Mouse (Mus musculus) R1 (cell line): ENCODE data around the gene Gprc5a.
A peak's percentile ranks its signal among the peaks of the same experiment; 100 is the strongest.

Source experiments
- DNase-seq: peaks from one replicate; pipeline ENCODE4 v3.0.0-alpha.2; 2018; ENCODE audit warnings: low read depth, low spot score

The Gprc5a gene

GRCm38 (mm10) chr6:135065236-135065957 lies at the start of gene Gprc5a:
Gprc5a (plus strand) TSS chr6:135065651.
- DNase-seq: peak; percentile 89

DNA sequence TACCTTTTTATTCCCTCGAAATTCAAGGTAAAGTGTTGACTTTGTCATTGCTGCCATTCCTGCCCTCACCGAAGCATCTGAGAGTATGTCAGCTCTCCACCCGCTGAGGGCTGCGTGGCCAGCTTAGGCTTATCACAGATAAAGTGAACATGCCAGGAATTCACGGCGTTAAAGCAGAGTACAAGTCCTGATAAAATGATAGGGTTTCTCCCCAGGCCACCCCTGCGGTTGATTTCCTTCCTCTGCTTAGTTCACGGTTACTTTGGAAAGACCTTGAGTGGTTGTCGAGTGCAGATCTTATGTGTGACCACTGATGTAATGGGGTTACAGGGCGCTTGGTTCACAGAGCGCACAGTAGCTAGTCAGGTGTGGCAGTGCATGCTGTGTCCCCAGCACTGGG lies 48.2 kb upstream of the Gprc5a start:
- no peak for DNase-seq

DNA sequence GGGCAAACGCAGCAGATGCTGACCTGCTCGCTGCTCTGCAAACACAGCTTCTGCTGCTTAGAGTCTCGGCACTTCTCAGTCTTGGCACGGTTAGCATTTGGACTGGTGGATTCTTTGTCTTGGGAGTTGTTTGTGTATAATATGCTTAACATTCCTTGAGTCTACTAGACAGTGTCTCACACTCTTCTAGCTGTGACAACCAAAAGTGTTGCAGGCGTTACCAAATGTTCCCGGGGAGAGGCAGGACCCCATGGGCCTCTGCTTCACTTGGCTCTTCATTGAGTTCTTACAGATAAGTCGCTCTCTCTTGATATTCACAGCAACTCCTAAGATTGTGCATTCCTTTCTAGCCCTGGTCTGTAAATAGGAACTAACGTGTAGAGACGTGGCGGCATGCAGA lies 45.9 kb upstream of the Gprc5a start:
- DNase-seq: no peak

GRCm38 (mm10) chr6:135021633-135022032 lies 43.8 kb upstream of the Gprc5a start:
- peak; percentile 76 for DNase-seq

DNA sequence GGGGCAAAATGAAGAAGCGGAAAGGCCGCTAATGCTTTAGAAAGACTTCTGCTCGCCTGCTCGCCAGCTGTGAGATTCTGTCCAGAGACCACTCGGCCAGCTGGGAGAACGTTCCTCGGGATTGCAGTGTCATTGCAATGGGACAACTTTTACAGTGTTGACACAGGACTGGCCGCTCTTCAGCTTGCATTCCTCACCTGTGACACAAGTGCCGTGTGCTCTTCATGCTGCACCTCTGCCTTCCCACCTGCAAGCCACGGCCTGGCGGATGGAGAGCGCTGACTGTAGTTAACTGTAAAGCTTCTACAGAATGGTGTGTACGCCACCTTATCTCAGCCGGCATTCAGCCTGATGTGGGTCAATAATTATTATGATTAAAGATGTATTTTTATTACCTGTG lies 42.1 kb upstream of the Gprc5a start:
- no peak for DNase-seq

- peak; percentile 79 for DNase-seq
Observed at GRCm38 (mm10) chr6:135024781-135025420, 40.5 kb upstream of the Gprc5a start.

- peak; percentile 58 for DNase-seq
Observed at GRCm38 (mm10) chr6:135026232-135026631, 39.2 kb upstream of the Gprc5a start.

DNA sequence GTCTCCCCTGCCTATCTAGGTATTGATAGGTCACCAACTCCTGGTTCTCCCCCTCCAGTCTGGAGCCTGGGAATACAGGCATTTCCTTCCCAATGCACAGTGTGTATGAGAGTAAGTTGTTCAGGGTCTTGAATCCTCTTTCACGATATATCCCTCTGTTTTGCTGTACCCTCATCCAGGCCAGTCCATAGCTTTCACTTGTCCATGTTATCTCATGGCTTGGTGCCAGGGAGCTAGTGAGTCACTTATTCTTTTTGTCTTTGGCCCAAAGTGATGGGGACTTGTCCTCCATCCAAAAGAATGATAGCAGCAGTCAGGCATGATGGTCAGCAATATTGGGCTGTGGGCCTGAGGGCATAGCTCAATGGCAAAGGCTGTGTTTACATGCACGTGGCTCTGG lies 38.7 kb upstream of the Gprc5a start:
- no peak for DNase-seq

DNA sequence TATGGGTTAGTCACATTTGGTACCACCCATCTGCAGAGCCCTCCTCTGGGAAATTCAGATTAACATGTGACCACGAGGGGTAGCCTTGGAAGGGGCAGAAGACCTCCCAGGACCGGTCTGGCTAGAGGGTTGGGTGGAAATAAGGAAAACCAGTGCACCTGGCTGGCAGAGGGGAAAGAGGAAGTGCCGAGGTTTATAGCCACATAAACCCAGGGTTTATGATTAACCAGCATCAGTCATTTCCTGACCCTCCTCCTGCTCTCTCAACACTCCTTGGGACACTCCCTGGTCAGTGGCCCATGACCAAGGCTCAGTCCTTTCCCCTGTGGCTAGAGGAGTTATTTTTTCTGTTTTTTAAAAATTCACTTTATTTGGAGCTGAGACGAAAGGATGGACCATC lies 36.2 kb upstream of the Gprc5a start:
- no peak for DNase-seq

DNA sequence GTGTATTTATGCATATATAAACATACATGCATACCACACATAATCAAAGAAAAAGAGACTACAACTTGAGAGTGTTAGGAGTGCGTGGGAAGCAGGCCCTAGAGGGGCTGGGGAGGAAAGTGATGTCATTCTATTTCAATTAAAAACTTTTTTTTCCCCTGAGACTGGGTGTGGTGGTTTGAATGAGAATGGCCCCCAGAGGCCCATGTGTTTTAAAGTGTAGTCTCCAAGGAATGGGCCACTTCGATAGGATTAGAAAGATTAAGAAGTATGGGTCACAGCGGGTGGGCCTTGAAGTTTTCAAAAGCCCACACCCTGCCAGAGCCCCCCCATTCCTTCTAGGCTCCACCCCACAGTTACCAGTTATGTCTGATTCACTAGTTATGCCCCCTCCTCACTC lies 26.8 kb upstream of the Gprc5a start:
- DNase-seq: no peak

DNA sequence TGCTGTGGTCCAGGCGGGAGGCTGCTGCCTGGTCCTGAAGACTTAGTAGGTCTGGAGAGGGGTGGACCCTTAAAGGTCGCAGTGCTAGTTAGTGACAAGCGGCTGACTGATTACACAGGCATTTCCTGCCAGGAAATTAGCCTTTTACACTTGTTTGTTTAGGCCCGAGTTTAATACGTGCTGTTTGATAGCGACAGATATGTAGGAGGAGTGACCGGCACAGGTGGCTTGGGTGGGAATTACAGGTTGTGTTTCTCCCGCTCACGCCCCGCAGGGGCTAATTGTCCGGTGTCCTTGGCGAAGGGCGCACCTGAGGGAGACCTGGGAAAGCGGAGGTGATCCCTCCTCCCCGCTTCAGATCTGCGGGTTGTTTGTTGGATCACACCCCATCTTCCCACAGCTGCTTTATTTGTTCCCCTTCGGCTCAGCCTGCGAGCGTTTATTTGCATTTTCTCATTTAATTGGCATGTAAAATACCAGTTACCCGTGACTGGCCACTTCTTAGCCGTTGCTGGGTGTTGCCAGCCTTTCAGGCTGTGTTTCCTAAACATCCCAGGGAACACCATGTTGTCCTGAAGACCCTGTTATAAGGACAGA lies 25.1 kb upstream of the Gprc5a start:
- DNase-seq: peak; percentile 95

DNA sequence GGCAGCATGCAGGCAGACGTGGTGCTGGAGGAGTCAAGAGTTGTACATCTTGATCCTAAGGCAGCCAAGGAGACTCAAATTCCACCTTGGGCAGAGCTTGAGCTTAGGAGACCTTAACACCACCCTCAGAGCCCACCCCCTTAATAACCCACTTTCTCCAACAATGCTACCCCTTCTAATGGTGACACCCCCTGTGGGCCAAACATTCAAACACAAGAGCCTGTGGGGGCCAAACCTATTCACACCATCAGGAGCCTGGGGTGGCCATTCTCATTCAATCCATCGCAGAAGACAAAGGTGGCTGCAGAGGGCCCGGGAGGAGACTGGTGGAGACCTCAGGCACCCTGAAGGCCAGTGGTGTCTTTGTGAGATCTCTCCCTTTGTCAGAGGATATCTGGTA lies 23.5 kb upstream of the Gprc5a start:
- peak; percentile 64 for DNase-seq

DNA sequence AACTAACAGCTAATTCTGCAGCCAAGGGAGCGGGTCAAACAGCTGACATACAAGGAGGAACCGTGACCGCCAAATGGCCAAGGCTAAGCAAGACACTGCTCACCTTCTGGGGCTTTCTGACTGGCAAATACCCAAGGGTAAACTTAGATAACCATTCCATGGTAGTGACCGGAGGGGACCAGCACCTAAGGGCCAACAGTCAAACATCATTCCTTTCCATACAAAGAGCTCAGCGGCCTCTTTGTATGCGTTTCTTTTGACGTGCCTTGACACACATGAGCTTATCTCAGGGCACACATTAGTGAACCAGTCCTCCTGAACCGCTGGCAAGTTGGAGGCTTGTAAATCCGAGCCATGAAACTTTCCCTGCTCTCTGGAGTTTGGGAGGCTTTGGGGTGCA lies 18.2 kb upstream of the Gprc5a start:
- no peak for DNase-seq

DNA sequence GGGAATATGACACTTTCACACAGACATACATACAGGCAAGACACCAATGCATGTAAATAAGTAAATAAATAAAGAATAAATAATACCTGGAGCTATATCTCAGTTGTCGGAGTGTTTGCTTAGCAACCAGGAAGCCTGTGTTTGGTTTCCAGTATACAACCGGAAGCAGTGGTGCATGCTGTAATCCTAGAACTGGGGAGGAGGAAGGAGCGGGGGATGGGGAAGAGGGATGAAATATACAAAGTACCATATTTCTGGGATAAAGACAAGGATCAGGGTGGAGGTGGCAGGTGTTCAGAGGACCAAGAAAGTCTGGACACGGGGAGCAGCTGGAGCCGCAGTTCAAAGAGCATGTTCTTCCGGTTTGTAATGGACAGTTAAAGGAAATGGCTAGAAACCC lies 16.9 kb upstream of the Gprc5a start:
- DNase-seq: no peak

- no peak for DNase-seq
Observed at GRCm38 (mm10) chr6:135048956-135049355, 16.5 kb upstream of the Gprc5a start.

- no peak for DNase-seq
Observed at GRCm38 (mm10) chr6:135053789-135054188, 11.7 kb upstream of the Gprc5a start.

DNA sequence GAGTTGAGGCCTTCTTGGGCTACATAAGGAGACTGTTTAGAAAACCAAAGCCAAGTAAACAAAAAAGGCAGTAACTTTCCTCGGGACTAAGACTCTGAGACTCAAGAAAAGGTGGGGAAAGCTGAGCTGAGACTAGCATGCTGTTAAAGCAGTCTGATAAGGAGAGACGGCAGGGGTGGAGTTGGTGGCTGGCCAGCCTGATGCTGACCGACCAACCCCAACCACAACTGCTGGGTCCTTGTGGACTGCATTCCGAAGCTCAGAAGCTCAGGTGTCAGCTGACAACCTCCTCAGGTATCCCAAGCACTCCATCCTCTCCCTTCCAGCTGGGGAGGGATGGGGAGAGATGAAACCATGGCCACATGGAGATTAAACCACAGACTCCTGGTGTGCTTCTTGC lies 9.6 kb upstream of the Gprc5a start:
- no peak for DNase-seq

DNA sequence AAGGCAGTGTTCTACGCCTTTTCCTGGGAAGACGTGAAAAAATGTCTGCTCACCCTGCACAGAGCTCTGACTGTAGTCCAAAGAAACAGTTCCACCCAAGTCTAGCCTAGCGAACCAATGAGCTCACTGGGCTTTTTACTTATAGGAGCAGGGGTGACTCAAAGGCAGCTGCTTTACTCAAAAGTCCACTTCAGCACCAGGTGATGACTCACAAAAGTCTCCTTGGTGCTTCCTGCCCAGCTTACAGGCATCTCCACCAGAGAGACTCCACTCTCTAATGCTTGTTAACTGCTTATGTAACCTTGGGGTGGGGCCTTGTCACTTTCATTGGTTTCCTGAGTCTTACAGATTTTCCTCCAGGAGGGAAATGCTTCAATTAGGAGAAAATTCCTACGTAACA lies 4.7 kb upstream of the Gprc5a start:
- DNase-seq: peak; percentile 49

- peak; percentile 90 for DNase-seq
Observed at GRCm38 (mm10) chr6:135064621-135065020, 830 bp upstream of the Gprc5a start.

DNA sequence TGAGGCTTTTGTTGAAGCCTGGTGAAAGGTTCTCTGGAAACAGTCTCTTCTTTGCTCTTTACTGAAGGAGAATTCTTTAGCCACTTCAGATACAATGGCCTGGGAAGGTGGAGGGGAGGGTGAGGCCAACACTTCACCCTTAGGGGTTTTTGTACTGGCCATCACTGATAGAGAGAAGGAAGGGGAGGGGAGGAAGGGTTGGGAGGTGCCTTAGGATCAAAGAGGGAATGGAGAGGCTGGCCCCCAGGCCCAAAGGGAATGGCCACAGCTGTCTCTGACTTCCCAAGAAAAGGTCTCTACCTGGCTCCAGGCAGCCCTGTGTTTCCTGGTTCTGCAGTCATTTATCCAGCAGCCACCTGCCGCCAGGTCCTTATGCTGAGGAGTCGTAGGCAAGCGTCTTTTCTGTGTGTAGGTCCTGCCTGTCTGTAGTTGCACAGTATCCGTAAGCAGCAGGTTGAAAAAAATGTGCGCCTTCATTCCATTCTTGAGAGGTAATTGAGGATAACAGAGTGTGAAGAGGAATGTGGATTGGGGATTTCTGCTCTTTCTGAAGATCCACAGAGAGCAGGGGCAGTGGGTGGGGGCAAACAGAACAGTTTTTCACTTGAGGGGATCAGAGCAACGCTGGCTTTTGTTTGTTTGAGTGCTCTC lies 1.5 kb downstream of the Gprc5a start:
- DNase-seq: peak; percentile 45

DNA sequence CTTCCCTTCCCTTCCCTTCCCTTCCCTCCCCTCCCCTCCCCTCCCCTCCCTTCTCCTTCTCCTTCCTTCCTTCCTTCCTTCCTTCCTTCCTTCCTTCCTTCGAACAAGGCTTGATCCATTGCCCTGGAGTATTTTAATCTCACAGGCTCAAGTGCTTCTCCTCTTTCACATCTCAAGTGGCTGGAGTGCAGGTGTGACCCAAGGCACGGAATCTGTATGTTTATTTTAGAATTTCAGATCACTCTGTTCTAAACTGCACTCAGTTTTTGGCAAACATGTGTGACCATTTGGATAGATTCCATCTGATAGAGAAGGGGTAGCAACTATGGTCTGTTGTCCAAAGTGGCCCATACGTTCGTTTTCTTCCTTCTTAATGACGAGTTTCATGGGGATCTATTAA lies 2.8 kb downstream of the Gprc5a start:
- DNase-seq: no peak

DNA sequence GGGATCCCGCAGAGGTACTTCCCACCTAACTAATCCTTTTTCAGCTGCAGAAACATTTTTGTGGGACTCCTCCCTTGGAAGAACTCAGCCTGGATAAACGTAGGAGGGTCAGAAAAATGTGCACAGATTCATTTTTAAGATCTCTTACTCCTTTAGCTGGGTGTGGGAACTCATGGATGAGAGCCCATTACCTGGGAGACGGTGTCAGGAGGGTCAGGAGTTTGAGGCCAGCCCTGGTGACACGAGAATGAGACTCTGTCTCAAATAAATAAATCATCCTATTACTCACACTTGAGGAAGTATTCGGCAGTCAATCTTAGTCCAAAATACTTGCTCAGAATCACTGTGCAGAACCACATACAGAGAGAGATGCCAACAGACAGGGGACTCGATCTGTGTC lies 4.4 kb downstream of the Gprc5a start:
- DNase-seq: no peak

GRCm38 (mm10) chr6:135070347-135070746 lies 4.9 kb downstream of the Gprc5a start:
- peak; percentile 85 for DNase-seq
